Mouse (Mus musculus): Measurements from ENCODE around the gene Iqcm. TPM values are rescaled to one million over a fixed set of nuclear protein-coding genes. Genes with fewer than 3 reads are reported as not detected.
"Not testable (repeated sequence)": the region's sequence is repeated elsewhere in the genome, so short reads cannot be mapped to it uniquely, and the experiment has no call there.

The Iqcm gene
- total RNA-seq (2021) = not detected
- long read RNA-seq, experiment 1 = 0 reads
- long read RNA-seq, experiment 2 = 0 reads

DNA sequence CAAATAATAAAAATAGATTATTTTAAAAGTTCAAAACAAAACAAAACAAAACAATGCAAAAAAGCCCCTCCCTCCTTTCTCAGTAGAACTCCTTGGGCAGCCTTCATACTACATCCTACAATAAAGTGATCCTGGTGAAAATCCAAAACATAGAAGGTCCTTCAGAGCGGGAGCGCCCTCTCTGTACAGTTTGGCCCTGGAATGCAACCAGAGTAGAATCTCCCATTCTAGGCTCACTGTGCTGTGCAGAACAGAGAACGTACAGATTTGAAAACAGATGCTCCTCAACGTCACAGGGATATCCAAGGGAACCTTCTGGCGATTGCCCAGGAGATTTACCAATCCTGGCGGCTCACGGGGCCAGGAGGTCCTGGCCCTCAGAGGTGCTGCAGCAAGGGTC, at the start of gene Iqcm:
Gene Iqcm (plus strand): TSS at position 301 of the 400 bp plus-strand sequence.
- intact Hi-C loops (cut with DNase I) = no loop called here
- no peak for DNase-seq

GRCm38 (mm10) chr8:75406489-75406888, 42.0 kb upstream of the Iqcm start, which contains the start of gene Gm10358:
TSS of gene Gm10358 (minus strand) at chr8:75406589.
- intact Hi-C loops (cut with DNase I) = no loop called here
- DNase-seq = no peak

DNA sequence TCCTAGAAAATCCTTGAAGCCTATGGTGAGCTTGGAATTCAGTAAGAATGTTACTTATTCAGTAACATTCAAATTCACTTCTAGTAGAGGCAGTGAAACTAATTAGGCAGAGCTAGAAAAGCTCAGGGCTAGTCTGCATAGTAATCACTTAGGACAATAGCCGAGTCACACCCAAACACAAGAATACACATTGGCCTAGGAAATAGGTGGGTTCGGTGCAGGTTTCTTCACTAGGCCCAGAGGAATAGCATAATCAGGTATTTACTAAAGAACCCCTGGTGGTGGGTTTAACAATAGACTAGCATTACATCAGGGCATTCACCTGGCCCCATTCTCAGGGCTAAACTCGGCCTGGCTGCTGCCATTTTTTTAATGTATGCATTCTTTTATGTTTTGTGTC, 32.8 kb upstream of the Iqcm start:
- intact Hi-C loops (cut with DNase I); DNase-seq: not testable (repeated sequence)

GRCm38 (mm10) chr8:75476756-75477155, 28.3 kb downstream of the Iqcm start:
- intact Hi-C loops (cut with DNase I) = no loop called here
- no peak for DNase-seq

DNA sequence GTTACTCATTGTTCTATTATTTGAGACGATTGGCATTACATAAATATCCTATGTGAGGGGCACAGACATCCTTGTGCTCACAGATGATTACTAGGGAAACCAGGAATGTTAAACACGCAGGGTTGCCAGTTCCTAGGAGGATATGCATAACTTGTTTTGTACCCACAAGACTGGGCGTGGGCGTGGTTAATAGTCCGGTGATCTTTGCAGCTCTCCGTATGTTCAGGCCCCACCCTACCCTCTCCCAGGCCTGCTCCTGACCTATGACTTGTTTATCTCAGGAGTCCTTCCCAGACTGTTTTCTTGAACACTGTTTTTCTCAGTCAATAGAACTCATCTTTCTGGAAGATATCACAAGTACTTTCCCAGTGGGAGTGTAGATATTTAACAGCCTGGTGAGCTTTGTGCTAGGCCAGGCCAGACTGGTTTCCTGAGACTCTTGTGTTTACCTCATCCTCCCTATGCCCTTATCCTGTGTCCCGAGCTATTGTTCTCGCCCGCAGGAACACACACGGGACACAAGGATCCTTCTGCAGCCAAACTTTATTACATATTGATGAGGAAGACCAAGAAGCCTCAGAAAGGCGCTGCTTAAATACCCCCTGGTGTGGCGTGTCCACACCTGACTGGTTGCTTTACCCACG, 40.7 kb downstream of the Iqcm start:
- intact Hi-C loops (cut with DNase I) = no loop called here
- DNase-seq = no peak

DNA sequence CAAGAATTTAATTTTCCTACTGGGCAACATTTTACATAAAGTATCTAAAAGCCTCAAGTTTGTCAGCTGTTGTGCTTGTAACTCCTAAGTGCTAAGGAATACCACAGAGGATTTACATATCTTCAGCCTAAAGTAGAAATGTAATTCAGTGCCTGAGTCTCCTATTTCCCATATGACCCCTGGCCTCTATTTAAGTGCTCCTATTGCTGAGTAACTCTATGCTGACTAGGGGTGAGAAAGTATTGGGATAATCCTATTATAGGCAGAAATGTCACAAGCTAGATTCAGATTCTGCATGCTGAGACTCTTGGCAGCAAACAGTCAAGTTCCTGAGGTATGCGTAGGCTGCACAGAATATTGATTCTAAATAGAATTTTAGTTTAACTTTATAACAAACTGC, 60.8 kb downstream of the Iqcm start:
- no peak for DNase-seq
- intact Hi-C loops (cut with DNase I) = no loop called here

GRCm38 (mm10) chr8:75513786-75514185, 65.3 kb downstream of the Iqcm start:
- intact Hi-C loops (cut with DNase I) = no loop called here
- DNase-seq = no peak

GRCm38 (mm10) chr8:75549284-75549683, 100.8 kb downstream of the Iqcm start:
- intact Hi-C loops (cut with DNase I) = no loop called here
- no peak for DNase-seq

DNA sequence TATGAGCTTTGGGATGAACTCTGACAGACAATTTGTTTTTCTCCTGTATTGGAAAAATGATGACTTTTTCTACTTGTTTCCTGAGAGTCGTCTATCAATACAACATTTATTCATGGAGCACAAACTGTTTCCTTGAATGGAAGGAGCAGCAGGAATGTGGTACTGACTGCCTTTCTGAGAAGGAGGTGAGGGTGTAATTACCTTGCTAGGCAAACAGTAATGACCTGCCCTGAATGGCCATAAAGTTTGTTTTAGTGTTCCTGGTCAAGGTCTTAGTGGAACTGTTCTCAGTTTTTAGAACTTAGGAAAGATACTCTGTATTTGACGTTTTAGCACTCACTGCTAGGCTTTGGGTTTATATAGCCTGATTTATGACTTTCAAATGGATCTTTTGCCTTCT, 147.8 kb downstream of the Iqcm start:
- intact Hi-C loops (cut with DNase I) = no loop called here
- DNase-seq = no peak

DNA sequence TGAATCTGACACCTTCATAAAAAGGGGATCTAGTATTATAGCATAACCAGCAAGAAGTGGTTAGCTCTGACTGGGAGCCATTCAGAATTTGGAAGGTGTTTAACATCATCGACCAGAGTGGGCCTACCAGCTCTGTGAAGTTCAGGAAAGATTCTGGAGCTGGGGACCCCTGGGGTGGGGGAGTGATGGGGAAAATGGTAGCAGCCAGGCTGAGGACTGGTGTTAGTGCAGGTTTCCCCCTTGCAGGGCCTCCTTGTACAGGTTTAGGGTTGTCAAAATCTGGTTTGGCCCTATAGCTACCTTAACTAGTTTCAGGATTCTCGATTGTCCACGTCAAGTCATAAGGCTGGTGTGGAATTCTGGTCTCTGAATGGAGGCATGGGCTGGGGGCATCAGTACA, 194.5 kb downstream of the Iqcm start:
- intact Hi-C loops (cut with DNase I) = no loop called here
- DNase-seq = no peak

DNA sequence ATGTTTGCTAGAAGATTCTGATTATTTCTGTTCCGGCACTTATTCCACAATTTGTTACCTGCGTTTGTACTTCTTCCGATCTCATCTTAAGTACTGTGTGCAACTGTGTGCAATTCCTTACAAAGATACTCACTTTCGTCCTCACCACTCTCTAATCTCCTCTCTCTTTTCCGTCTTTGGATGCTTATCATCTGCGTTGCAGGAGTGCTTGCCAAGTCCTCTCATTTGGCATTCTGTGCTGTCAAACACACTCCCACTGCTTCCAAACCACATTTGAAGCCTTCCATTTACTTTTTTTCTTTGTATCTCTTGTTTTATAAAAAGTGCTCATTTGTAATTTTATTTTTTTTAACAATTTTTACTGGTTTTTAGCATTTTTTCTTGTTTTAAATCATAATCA, 210.8 kb downstream of the Iqcm start:
- intact Hi-C loops (cut with DNase I) = no loop called here

DNA sequence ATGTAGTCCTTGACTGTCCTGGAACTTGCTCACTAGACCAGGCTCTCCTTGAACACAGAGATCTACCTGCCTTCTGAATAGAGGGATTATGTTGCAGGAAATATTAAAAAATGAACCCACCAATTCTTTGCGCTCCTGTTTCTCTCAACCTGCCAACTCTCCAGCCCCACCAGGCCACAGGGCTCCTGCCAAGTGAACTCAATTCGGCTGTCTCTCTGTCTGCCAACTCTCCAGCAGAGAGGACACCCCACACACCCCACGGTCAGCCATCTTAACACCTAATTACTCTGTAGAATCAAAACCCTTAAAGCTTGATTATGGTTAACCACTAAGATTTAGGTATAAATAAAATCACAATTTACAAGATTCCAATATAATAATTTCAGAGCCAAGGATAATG, 298.1 kb downstream of the Iqcm start:
- intact Hi-C loops (cut with DNase I) = no loop called here
- no peak for DNase-seq

More for the DNA sequence above, 210.8 kb downstream of the Iqcm start:
- no peak for DNase-seq

- intact Hi-C loops (cut with DNase I) = no loop called here
- DNase-seq = no peak
These were observed 307.1 kb downstream of the Iqcm start for GRCm38 (mm10) chr8:75755596-75755995.

DNA sequence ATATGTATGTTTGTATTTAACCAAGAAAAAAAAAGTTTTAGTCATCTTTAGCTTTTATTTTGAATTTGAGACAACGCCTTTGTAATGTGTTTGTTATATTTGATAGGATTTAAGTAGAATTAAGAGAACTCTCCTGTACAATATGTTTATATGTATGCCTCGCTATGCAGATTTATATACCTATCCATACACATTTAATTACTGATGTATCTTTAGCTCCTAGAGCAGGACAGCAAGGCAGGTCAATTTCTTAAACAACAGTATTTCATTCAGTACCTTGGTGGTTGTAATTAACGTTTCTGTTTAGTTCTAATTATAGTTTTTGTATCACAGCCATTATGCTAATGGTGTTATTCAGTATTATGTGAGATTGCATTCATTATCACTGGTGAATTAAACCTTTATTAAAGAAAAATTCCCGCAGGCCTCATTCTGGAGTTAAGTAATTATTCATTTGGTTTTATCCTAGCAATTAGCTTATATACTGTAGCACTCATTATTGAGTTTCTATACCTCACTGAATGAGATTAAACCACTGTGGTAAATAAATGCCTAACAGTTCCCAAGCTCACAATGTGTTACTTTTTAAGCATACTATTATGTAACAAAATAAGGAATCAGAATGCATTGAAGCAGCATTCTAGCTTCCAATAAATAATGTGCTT, 380.1 kb downstream of the Iqcm start:
- intact Hi-C loops (cut with DNase I) = no loop called here
- DNase-seq = no peak

DNA sequence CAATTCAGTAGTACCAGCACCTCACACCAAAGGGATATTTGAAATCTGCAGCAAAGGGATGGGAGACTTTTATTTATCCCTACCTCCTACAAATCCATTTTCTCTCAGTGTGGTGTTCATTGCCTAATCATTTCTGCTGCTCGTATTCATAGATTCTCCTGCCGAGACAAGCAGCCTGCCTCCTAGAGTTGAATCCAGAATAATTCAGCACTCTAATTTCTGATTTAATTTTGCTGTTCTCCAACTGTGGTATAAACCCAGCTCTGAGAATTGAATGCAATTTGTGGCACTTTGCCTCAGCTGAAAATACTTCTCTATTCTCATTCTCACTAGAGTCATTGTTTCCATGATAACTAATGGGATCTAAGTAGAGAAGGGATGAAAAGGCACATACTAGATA, 386.8 kb downstream of the Iqcm start:
- intact Hi-C loops (cut with DNase I) = no loop called here
- DNase-seq = no peak

DNA sequence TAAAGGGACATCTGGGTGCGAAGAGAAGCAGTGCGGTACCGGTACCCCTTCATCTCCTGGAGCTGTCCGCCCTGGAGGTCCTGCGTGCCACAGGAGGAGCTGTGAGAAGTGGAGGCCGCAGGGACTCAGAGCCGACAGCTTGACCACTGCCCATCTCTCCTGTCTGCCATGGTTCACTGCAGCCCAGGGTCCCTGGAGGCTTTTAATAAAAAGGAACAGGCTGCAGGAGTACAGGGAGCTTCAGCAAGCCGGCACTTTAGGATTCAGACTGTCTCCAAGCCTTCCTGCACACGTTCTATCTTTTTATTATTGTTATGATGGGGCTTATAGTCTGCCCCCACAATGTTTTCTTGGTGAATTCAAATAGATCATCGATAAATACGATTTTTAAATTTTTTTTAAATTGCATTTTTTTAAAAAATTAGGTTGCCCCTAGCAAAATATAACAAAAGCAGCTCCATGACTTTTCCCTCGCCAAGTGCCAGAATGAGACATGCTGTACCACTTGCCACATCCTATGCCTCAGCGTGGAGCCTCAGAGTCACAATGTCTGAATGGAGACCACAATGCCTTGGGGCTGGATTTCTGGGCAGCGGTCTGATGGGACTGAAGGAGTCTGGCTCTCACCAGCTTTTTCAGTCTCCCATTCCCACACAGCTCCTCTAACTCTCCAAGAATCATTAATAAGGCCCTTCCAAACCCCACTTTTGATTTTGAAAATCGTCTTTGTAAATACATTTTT, 469.3 kb downstream of the Iqcm start:
- intact Hi-C loops (cut with DNase I) = no loop called here
- no peak for DNase-seq

GRCm38 (mm10) chr8:75949166-75949565, 500.7 kb downstream of the Iqcm start:
- intact Hi-C loops (cut with DNase I) = no loop called here
- DNase-seq = no peak

DNA sequence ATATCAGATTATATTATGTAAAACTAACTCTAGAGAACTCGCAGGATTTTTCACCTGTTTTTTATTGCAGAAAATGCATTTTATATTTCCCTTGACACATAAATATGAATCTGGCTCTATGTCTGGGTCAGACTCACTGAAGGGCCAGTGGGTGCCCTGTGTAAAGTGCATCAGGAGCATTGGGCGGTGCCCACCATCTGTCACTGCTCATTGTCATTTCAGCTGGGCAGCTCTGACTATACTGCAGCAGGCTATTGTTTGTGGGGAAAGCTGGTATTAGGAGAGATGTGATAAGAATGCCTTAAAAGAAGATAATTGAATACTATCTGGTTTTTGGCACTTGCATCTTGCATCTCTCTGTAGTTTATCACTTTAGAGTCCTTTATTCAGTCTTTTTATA, 507.5 kb downstream of the Iqcm start:
- intact Hi-C loops (cut with DNase I) = no loop called here
- no peak for DNase-seq

GRCm38 (mm10) chr8:76018501-76018900, 570.0 kb downstream of the Iqcm start:
- intact Hi-C loops (cut with DNase I) = no loop called here
- DNase-seq = peak in 1 of 2 experiments; percentile 1

All from heart, postnatal 14 days (tissue).